Mouse (Mus musculus) liver, embryonic 13.5 days (tissue): ENCODE measurements around the gene Sema4d. TPM values are rescaled to one million over a fixed set of nuclear protein-coding genes. Genes with fewer than 3 reads are reported as not detected.

Experiments
- ATAC-seq: fragments of 200-750 bp; cut with Nextera tagmentation; 2 replicates; pipeline ENCODE4 v1.8.0; 2017; ENCODE audit warnings: low read depth, mild to moderate bottlenecking, moderate number of reproducible peaks, moderate library complexity
- DNase-seq: peaks from one replicate; pipeline ENCODE4 v3.0.0; 2022
- H3K27ac ChIP-seq: fragments of 300-500 bp; sonication (generic); 2 replicates; pipeline ENCODE4 v1.5.1; 2015; ENCODE audit warnings: moderate library complexity, mild to moderate bottlenecking, inconsistent platforms
- H3K27me3 ChIP-seq: fragments of 300-500 bp; sonication (generic); 2 replicates; pipeline ENCODE4 v1.6.1; 2015; ENCODE audit warnings: mild to moderate bottlenecking, inconsistent platforms
- H3K36me3 ChIP-seq: fragments of 300-500 bp; sonication (generic); 2 replicates; pipeline ENCODE4 v1.6.1; 2015; ENCODE audit warnings: mild to moderate bottlenecking, inconsistent platforms
- H3K4me1 ChIP-seq: fragments of 300-500 bp; sonication (generic); replicated peaks from 2 replicates; pipeline ENCODE4 v1.6.1; 2015; ENCODE audit warnings: inconsistent platforms
- H3K4me2 ChIP-seq: fragments of 300-500 bp; sonication (generic); 2 replicates; pipeline ENCODE4 v1.6.1; 2015; ENCODE audit warnings: inconsistent platforms, mild to moderate bottlenecking, moderate library complexity
- H3K4me3 ChIP-seq: fragments of 300-500 bp; sonication (generic); replicated peaks from 2 replicates; pipeline ENCODE4 v1.5.1; 2015; ENCODE audit warnings: mild to moderate bottlenecking, inconsistent platforms
- H3K9ac ChIP-seq: fragments of 300-500 bp; sonication (generic); 2 replicates; pipeline ENCODE4 v1.6.1; 2015; ENCODE audit warnings: mild to moderate bottlenecking, inconsistent platforms
- H3K9me3 ChIP-seq: fragments of 300-500 bp; sonication (generic); replicated peaks from 2 replicates; pipeline ENCODE4 v1.6.1; 2016; ENCODE audit warnings: inconsistent platforms
- WGBS: fragments of 180-500 bp; shearing (Covaris S2); methylation state at CpG from one replicate; pipeline ENCODE4 v1.1.7; 2015; ENCODE audit not compliant: insufficient replicate concordance; 5-methylcytosine and 5-hydroxymethylcytosine counted together
- polyA plus RNA-seq: library from polyadenylated mRNA; unstranded; fragments of >200 nt; fragmentation: Nextera tagmentation; extraction: Ambion mirVana; gene quantifications from 2 replicates; pipeline ENCODE4 v1.2.1, GENCODE M21; 2015

The Sema4d gene
- polyA plus RNA-seq, 1 experiment from 2014 or later = 6.0 TPM

DNA sequence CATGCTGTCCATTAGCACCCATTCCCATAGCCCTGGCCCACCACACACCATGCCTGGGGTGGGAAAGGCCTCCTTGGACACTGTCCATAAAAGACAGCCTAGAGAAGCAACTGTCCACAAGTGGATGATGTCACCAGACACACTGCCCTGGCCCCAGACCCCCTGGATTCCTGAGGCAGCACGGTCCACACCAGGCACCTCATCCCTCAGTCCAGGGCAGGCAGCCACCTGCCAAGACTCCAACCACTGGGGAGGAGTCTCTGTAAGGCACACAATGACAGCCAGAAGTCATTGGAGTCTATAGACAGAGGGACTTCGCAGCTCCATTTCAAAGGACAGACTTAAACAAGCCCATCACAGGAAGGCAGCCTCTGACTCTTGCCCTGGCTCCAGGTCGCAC lies 1.9 kb downstream of the Sema4d start:
- DNase-seq (no peak), ATAC-seq (no peak)
- Histone ChIP-seq H3K4me3 (peak overlapping the region; percentile 83; the same call in 1 of the 2 replicates), H3K4me2 (peak overlapping the region; percentile 97), H3K27me3 (peaks cover 10% of the 10 kb centered on the region; the same call in 1 of the 2 replicates), H3K9me3 (no peaks in the 10 kb centered on the region), H3K27ac (no peak overlapping the region), H3K4me1 (peaks cover 51% of the 10 kb centered on the region), H3K36me3 (no peaks in the 10 kb centered on the region), H3K9ac (peak overlapping the region; percentile 84)
- WGBS = 75% methylated on average over 3 of the region's 3 CpGs

GRCm38 (mm10) chr13:51790793-51791192 lies 2.8 kb downstream of the Sema4d start:
- ATAC-seq (no peak), DNase-seq (no peak)
- no peak overlapping the region for H3K4me2 ChIP-seq
- no peaks in the 10 kb centered on the region for H3K36me3 ChIP-seq
- H3K9ac ChIP-seq = no peak overlapping the region
- H3K27me3 ChIP-seq = peaks cover 10% of the 10 kb centered on the region; the same call in 1 of the 2 replicates
- no peaks in the 10 kb centered on the region for H3K9me3 ChIP-seq
- H3K27ac ChIP-seq = no peak overlapping the region
- 61% methylated on average over 5 of the region's 5 CpGs for WGBS
- H3K4me3 ChIP-seq = no peak overlapping the region
- peaks cover 51% of the 10 kb centered on the region for H3K4me1 ChIP-seq

- DNase-seq = no peak
Observed at GRCm38 (mm10) chr13:51787858-51788257, 5.7 kb downstream of the Sema4d start.

GRCm38 (mm10) chr13:51786616-51787015 lies 6.9 kb downstream of the Sema4d start:
- Histone ChIP-seq H3K4me1 (peaks cover 45% of the 10 kb centered on the region), H3K4me3 (no peak overlapping the region), H3K27me3 (peaks cover 2% of the 10 kb centered on the region; the same call in 1 of the 2 replicates), H3K4me2 (no peak overlapping the region), H3K9ac (no peak overlapping the region), H3K36me3 (no peaks in the 10 kb centered on the region), H3K27ac (no peak overlapping the region), H3K9me3 (no peaks in the 10 kb centered on the region)
- DNase-seq = no peak
- no peak for ATAC-seq
- WGBS = 61% methylated on average over 4 of the region's 4 CpGs

More at GRCm38 (mm10) chr13:51787858-51788257, 5.7 kb downstream of the Sema4d start:
- Histone ChIP-seq H3K27ac (no peak overlapping the region), H3K4me2 (no peak overlapping the region), H3K27me3 (peaks cover 10% of the 10 kb centered on the region; the same call in 1 of the 2 replicates), H3K4me3 (no peak overlapping the region), H3K4me1 (peaks cover 55% of the 10 kb centered on the region), H3K9me3 (no peaks in the 10 kb centered on the region), H3K36me3 (no peaks in the 10 kb centered on the region), H3K9ac (no peak overlapping the region)
- no peak for ATAC-seq
- WGBS = 56% methylated on average over 2 of the region's 2 CpGs

GRCm38 (mm10) chr13:51784476-51784875 lies 9.1 kb downstream of the Sema4d start:
- no peaks in the 10 kb centered on the region for H3K36me3 ChIP-seq
- no peak overlapping the region for H3K4me3 ChIP-seq
- no peak overlapping the region for H3K27ac ChIP-seq
- DNase-seq = no peak
- H3K4me2 ChIP-seq = no peak overlapping the region
- 49% methylated on average over 8 of the region's 8 CpGs for WGBS
- peaks cover 44% of the 10 kb centered on the region for H3K4me1 ChIP-seq
- H3K9me3 ChIP-seq = no peaks in the 10 kb centered on the region
- H3K9ac ChIP-seq = no peak overlapping the region
- H3K27me3 ChIP-seq = no peaks in the 10 kb centered on the region
- no peak for ATAC-seq

DNA sequence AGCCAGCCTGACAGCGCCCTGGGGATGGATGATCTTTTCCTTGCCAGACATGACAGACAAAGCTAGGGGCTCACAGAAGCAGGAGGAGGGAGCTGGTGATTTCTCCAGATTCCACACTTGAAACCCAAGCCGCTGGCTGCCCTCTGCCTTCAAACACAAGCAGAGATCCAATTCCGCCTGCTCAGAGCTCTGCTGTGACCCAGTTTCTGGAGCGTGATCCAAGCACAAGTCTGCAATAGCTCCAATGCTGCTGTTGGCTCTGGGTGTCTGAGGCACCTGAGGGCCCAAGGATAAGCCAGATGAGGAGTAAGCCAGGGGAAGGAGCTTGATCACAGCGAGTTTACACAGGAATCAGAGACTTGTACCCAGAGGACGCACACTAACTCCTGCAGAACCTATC lies 9.7 kb downstream of the Sema4d start:
- Histone ChIP-seq H3K4me2 (no peak overlapping the region), H3K36me3 (no peaks in the 10 kb centered on the region), H3K27ac (no peak overlapping the region), H3K4me1 (peaks cover 44% of the 10 kb centered on the region), H3K4me3 (no peak overlapping the region), H3K9ac (no peak overlapping the region), H3K9me3 (no peaks in the 10 kb centered on the region), H3K27me3 (no peaks in the 10 kb centered on the region)
- no peak for ATAC-seq
- DNase-seq = no peak
- WGBS = 76% methylated on average over 6 of the region's 6 CpGs

- H3K27me3 ChIP-seq = no peaks in the 10 kb centered on the region
- H3K4me1 ChIP-seq = peaks cover 70% of the 10 kb centered on the region
- no peaks in the 10 kb centered on the region for H3K36me3 ChIP-seq
- 67% methylated on average over 10 of the region's 10 CpGs for WGBS
- H3K27ac ChIP-seq = no peak overlapping the region
- no peaks in the 10 kb centered on the region for H3K9me3 ChIP-seq
- H3K4me3 ChIP-seq = no peak overlapping the region
- no peak for DNase-seq
- no peak overlapping the region for H3K4me2 ChIP-seq
- no peak overlapping the region for H3K9ac ChIP-seq
- ATAC-seq = no peak
Observed at GRCm38 (mm10) chr13:51780509-51781155, 12.9 kb downstream of the Sema4d start.

GRCm38 (mm10) chr13:51778983-51779962 lies 14.3 kb downstream of the Sema4d start:
- no peak for ATAC-seq
- WGBS = 70% methylated on average over 25 of the region's 25 CpGs

DNA sequence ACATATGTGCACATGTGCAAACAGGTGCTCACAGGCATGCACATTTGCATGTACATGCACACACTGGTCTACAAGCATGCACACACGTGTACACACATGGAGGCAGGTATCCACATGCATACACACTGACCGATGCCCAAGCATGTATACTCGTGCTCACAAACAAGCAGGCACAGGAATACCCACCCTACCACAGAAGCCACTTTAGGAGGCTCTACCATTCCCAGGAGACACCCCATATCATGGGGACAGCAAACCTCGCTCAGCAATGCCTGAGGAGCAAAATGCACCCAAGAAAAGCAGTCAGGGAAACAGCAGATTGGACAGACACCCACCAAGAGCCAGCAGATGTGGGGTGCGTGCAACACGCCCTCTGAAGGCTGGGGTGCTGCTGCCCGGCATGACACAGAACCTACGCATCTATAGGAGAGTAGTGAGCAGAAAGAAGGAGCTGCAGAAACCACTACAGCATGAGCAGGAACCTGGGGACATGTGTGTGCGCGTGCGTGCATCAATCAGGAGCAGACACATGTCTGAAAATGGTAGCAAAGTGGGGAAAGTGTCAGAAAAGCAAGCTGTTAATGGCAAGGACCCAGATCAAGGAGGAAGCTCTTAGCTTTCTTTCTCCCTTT lies 15.1 kb downstream of the Sema4d start:
- Histone ChIP-seq H3K27me3 (no peaks in the 10 kb centered on the region), H3K4me1 (peaks cover 58% of the 10 kb centered on the region), H3K9me3 (no peaks in the 10 kb centered on the region), H3K4me3 (no peak overlapping the region), H3K27ac (0 out of 2 replicates have a peak overlapping the region, but pooled peaks have one; percentile 23), H3K9ac (no peak overlapping the region), H3K36me3 (no peaks in the 10 kb centered on the region), H3K4me2 (no peak overlapping the region)
- no peak for DNase-seq
- 87% methylated on average over 11 of the region's 11 CpGs for WGBS
- no peak for ATAC-seq

More at GRCm38 (mm10) chr13:51778983-51779962, 14.3 kb downstream of the Sema4d start:
- no peaks in the 10 kb centered on the region for H3K27me3 ChIP-seq
- H3K27ac ChIP-seq = 0 out of 2 replicates have a peak overlapping the region, but pooled peaks have one; percentile 23
- H3K4me2 ChIP-seq = no peak overlapping the region
- peaks cover 64% of the 10 kb centered on the region for H3K4me1 ChIP-seq
- H3K9me3 ChIP-seq = no peaks in the 10 kb centered on the region
- no peak for DNase-seq
- no peak overlapping the region for H3K9ac ChIP-seq
- H3K36me3 ChIP-seq = no peaks in the 10 kb centered on the region
- no peak overlapping the region for H3K4me3 ChIP-seq

DNA sequence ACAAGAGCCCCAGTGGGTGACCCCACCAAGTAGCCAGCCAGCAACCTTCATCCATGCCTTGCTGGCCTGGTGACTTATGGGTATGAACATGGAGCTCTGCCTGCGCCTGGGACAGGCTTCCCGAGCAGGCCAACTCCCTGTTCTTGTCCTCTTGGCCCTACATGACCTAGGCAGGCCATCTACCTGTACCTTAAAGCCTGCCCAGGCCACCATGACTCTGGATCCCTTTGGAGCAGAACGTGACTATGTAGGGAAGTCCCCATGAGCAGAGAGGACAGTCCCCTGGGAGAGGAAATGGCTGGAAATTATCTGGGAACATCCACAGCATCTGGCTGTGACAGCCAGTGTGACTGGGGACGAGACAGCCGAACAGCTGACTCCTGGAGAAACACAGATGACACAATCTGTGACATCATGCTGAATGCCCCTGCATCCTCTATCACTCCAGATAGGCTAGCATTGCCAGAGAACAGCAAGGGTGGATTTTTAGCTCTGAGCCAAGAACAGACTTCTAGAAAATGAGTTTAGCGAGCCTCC lies 15.7 kb downstream of the Sema4d start:
- Histone ChIP-seq H3K36me3 (no peaks in the 10 kb centered on the region), H3K9ac (peak overlapping the region; percentile 55; the same call in 1 of the 2 replicates), H3K4me2 (peak overlapping the region; percentile 42; the same call in 1 of the 2 replicates), H3K4me1 (peaks cover 58% of the 10 kb centered on the region), H3K27me3 (no peaks in the 10 kb centered on the region), H3K27ac (peak overlapping the region; percentile 65), H3K4me3 (no peak overlapping the region), H3K9me3 (no peaks in the 10 kb centered on the region)
- no peak for ATAC-seq
- 70% methylated on average over 6 of the region's 6 CpGs for WGBS
- no peak for DNase-seq
